Mouse (Mus musculus) kidney, postnatal 10 days (tissue): ENCODE results near the gene Odf4.
"Not testable (repeated sequence)": the region's sequence is repeated elsewhere in the genome, so short reads cannot be mapped to it uniquely, and the experiment has no call there.

ENCODE experiments used
- DNase-seq: peaks from one replicate; pipeline ENCODE4 v3.0.0; 2021; ENCODE audit warnings: mixed read lengths

Gene Odf4

GRCm38 (mm10) chr11:68926981-68927380, at the start of gene Odf4:
Odf4 (minus strand) TSS chr11:68927081.
- no peak for DNase-seq

GRCm38 (mm10) chr11:68975601-68976000, 48.7 kb upstream of the Odf4 start:
- DNase-seq, result no peak

- DNase-seq, result no peak
Observed at GRCm38 (mm10) chr11:68975085-68975484, 48.2 kb upstream of the Odf4 start, which contains the start of gene Rangrf. Rangrf (minus strand) TSS chr11:68975185.

- no peak for DNase-seq
Observed at GRCm38 (mm10) chr11:68974059-68974450, 47.2 kb upstream of the Odf4 start.

GRCm38 (mm10) chr11:68973250-68974058, 46.6 kb upstream of the Odf4 start:
- DNase-seq, result peak; percentile 92

- peak; percentile 82 for DNase-seq
Observed at GRCm38 (mm10) chr11:68970232-68970631, 43.4 kb upstream of the Odf4 start.

GRCm38 (mm10) chr11:68968752-68969151, 41.9 kb upstream of the Odf4 start:
- no peak for DNase-seq

- DNase-seq, result peak; percentile 94
Observed at GRCm38 (mm10) chr11:68967337-68968282, 40.7 kb upstream of the Odf4 start, which contains the start of gene Slc25a35. Slc25a35 (plus strand) TSS chr11:68968131.

GRCm38 (mm10) chr11:68966554-68966953, 39.7 kb upstream of the Odf4 start:
- DNase-seq, result no peak

GRCm38 (mm10) chr11:68965845-68966244, 39.0 kb upstream of the Odf4 start:
- peak; percentile 82 for DNase-seq

GRCm38 (mm10) chr11:68965050-68965449, 38.2 kb upstream of the Odf4 start:
- DNase-seq, result no peak

GRCm38 (mm10) chr11:68963405-68963804, 36.5 kb upstream of the Odf4 start:
- DNase-seq, result no peak

- not testable (repeated sequence) for DNase-seq
Observed at GRCm38 (mm10) chr11:68962159-68962558, 35.3 kb upstream of the Odf4 start.

- DNase-seq, result no peak
Observed at GRCm38 (mm10) chr11:68961596-68961995, 34.7 kb upstream of the Odf4 start.

GRCm38 (mm10) chr11:68957971-68958370, 31.1 kb upstream of the Odf4 start:
- DNase-seq, result no peak

- peak; percentile 43 for DNase-seq
Observed at GRCm38 (mm10) chr11:68957308-68957707, 30.4 kb upstream of the Odf4 start, which contains the start of gene Arhgef15. Arhgef15 (minus strand) TSS chr11:68957480.

GRCm38 (mm10) chr11:68956697-68957096, 29.8 kb upstream of the Odf4 start:
- peak; percentile 64 for DNase-seq

GRCm38 (mm10) chr11:68956107-68956506, 29.2 kb upstream of the Odf4 start:
- DNase-seq, result peak; percentile 62

GRCm38 (mm10) chr11:68955473-68955872, 28.6 kb upstream of the Odf4 start:
- DNase-seq, result no peak

- peak; percentile 22 for DNase-seq
Observed at GRCm38 (mm10) chr11:68954408-68954807, 27.5 kb upstream of the Odf4 start.

- peak; percentile 14 for DNase-seq
Observed at GRCm38 (mm10) chr11:68953903-68954302, 27.0 kb upstream of the Odf4 start.

GRCm38 (mm10) chr11:68947542-68947993, 20.7 kb upstream of the Odf4 start:
- DNase-seq, result no peak

GRCm38 (mm10) chr11:68946806-68947440, 20.0 kb upstream of the Odf4 start:
- DNase-seq, result peak; percentile 11
